Mouse (Mus musculus) olfactory bulb, adult 2 months (tissue): ENCODE measurements around the gene Frmd4a.

Source experiments
- CTCF ChIP-seq: fragments of 200-500 bp; IDR thresholded peaks from 2 replicates; pipeline ENCODE4 v1.5.1; 2012; ENCODE audit warnings: low read depth, mild to moderate bottlenecking, low read length, moderate library complexity; ENCODE audit not compliant: insufficient read depth
- POLR2A ChIP-seq: fragments of 200-500 bp; IDR thresholded peaks from 2 replicates; pipeline ENCODE4 v1.6.1; 2012; ENCODE audit warnings: mild to moderate bottlenecking, low read depth, low read length, moderate library complexity; ENCODE audit not compliant: insufficient read depth

GRCm38 (mm10) chr2:4555221-4555631 lies 537.7 kb downstream of the Frmd4a start:
- no peak for TF ChIP-seq POLR2A
- TF ChIP-seq CTCF, result no peak
